Mouse (Mus musculus): ENCODE measurements around the gene Gxylt2.

The Gxylt2 gene

DNA sequence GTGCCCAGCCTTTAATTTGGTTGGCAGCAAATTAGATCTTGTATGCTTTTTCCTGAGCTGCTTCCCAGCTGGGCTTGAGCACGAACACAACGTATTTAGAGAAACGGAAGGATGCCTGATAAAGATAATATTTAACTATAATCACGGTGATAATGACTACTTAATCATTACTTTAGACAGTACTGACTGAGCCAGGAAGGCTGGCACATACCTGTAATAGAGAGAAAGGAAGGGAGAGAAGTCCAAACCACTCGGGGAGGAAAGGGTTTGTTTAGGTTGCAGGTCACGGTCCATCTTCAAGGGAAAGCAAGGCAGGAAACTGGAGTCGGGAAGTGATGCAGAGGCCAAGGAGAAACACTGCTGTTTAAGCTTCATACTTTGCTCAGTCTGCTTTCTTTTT lies 11.6 kb downstream of the Gxylt2 start:
- DNase-seq (ENCODE audit: low spot score), result no peak

DNA sequence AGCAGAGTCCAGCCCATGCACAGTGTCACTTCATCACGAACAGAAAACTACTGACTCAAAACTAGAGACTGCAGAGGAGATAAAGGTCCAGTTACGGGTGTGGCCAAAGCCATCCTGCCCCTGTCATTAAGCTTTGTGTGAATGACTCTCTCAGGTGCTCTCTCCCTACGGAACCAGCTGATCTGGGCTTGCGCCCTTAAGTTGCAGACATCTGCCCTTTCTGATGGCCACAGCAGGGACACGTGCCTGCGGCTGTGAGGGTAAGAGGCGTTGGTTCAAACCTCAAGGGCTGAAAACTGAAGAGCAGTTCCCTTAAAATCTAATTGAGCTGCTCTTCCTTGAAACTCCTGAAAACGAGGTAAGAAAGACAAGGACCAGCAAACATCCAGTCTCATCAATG lies 12.3 kb downstream of the Gxylt2 start:
- DNase-seq (ENCODE audit: low spot score), result no peak

DNA sequence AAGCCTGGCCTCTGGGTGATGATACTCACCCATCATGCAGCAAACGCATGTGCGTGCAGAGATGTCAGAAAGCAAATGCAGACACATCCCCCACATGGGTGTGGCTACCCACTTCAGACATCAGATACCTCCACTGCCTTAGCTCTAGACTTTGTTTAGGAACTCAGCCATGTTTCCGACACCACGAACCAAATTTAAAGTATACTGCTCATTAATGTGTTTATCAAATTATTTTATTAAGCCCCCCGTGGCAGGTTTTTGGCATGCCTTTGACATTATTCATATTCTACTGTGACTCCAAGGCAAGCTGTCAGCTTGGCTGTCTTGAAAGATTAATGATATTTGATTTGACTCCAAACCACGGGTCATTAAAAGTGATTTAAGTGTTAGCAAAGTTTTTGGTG lies 15.6 kb downstream of the Gxylt2 start:
- no peak for DNase-seq (ENCODE audit: low spot score)

DNA sequence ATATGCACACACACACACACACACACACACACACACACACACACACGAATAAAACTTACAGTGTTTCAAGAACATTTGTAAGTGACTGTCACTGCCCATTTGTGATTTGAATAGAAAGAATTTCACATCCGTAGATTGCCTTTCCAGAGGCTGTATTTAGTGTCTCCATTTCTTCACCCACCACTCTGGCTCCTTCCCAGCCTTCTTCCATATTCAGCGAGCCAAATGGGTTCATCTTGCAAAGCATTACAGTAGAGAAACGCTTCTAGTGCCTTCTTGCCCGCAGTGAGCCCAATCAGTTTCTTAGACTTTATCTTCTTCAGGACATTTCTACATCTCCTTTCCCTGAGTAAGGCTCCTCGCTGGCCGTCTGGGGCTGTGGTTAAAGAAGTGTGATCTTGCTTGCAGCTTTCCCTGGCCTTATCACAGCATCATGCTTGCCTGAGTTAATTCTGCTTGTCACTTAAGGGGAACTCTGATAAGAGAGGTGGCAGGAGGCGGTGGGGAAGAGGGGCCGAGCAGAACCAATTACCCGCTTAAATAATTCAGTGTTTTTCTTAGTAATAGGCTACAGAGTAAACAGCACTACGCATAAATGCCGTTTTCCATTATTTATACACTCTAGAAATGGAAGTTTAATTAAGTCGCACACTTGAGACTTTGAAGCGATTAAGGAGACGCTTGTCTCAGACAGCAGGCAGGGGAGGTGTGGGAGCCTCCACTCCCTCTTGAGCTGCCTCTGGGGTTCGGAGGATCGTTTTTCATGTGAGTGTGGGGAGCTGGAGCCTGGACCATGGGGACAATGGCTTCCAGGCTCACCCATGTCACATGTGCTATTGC lies 16.6 kb downstream of the Gxylt2 start:
- DNase-seq (ENCODE audit: low spot score), result no peak

DNA sequence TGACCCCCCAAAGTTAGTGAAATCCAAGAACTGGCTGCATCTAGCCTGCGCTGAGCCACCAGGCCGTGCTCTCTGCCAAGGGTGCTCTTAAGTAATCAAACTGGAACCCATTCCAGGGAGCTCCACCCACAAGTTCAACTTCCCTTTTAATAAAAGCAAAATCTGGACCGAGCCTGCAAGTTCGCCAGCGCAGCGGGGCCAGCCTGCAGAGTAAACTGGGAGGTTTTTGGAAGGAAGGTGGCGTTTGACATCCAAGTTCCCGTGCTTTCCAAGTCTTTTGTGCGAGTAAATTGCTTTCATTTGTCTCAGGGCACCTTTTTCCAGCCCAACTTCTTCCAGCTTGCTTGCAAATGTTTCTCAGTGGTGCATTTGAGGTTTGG lies 27.5 kb downstream of the Gxylt2 start:
- peak; percentile 50 for DNase-seq (ENCODE audit: low spot score)

DNA sequence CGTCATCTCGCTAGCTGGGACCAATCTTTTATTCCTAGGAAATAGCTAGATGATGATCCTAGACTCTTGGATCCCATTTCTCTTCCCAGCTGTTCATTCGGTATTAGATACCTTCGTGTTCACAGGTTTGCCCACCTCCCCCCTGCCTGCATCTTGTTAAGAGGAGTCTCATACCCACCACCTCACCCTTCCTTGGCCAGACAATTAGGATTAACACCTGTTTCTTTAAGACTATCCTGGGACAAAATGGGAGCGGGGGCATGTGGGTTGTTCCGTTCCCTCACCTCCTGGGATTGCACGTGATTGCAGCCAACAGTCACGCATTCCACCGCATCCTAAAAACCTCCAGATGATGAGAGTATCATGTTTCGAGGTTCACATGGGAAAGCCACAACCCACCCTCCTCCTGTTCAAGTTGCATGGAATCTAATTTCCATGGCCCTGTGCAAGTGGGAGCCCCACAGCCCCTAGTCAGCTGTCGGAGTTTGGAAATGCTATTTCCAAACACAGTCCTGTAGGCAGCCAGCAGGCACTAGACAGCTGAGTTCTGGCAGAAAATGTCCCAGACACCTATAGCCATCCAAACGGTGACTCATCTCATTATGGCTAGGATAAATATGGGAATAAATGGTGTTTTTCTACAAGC lies 28.0 kb downstream of the Gxylt2 start:
- peak; percentile 79 for DNase-seq (ENCODE audit: low spot score)

DNA sequence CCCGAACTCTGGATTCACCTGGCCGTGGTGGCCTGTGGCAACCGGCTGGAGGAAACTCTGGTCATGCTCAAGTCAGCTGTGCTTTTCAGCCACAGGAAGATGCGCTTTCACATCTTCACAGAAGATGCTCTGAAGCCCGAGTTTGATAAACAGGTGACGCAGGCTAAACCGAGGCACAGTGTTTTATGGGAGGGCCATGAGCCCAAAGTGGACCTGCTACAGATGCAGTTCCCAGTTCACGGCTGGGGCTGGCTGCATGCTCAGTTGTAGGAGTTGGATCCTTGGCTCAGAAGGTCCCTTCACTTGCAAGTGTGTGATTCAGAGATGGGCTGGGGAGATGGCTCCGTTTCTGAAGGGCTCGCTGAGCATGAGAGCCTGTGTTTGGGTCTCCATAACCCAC lies 28.7 kb downstream of the Gxylt2 start:
- DNase-seq (ENCODE audit: low spot score), result no peak

DNA sequence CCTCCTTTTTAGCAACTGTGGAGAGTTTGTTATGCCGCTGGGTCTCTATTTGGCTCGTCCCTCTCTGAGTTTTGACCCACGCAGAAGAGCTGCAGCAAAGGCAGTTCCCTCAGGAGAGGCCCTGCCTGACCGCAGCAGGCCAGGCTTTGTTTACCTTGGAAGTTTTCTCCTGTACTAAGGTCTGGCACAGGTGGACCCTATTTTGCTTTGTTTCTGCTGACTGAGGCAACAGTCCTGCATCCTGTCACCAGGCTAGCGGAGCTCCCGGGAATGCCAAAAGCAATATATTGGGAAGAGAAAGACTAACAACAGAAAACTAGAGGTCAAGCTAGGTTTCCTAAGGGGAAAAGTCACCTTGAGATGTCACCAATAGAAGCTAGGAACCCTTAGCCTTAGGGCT lies 29.8 kb downstream of the Gxylt2 start:
- no peak for DNase-seq (ENCODE audit: low spot score)

DNA sequence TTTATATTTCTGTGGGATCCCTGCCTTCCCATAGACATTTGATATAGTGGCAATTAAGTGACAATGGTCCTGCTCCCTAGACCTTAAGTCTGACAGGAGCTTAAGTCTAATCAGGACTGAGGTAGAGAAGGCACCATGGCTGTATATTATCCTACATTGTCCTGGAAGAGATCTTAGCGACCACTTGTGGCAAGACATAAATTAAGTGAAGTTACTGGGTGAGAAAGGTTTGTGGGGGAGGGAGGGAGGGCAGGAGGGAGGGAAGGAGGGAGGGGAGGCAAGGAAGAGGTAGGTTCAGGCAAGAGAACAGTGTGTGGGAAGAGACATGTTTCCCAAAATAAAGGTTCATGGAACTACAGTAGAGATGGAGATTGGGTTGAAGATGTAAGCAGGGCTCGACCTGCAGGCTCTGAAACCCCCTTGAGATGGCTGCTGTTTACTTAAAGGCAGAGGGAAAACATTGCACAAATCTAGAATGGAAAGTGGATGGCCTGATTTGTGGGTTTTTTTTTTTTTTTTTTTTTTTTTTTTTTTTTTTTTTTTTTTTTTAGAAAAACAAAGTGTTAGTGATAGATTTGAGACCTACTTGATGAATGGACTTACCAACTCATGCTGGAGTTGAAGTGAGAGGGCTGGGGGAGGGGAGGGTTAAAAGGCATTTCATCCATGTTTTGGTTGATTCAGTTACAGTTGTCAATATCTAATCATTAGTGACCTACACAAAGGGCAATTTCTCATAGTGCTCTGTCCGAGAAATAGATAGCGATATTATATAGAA lies 54.1 kb downstream of the Gxylt2 start:
- no peak for DNase-seq (ENCODE audit: low spot score)

DNA sequence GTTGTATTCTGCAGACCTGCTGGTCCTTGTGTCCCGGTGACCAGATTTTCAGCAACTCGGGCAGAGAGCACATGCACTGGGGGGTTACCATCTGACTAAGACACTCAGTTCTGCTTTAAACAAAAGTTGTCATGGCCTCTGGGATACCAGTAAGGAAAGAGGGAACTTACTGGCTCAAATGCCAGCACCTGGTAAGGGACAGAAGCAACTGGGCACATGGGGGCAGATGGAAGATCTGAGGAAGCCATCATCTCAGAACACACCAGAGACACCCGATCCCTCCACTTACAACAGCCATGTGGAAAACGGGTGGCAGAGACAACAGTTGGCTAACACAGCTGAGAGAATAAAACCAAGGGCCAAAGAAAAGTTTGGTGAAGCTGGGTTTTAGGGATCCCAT lies 63.2 kb downstream of the Gxylt2 start:
- no peak for DNase-seq (ENCODE audit: low spot score)

DNA sequence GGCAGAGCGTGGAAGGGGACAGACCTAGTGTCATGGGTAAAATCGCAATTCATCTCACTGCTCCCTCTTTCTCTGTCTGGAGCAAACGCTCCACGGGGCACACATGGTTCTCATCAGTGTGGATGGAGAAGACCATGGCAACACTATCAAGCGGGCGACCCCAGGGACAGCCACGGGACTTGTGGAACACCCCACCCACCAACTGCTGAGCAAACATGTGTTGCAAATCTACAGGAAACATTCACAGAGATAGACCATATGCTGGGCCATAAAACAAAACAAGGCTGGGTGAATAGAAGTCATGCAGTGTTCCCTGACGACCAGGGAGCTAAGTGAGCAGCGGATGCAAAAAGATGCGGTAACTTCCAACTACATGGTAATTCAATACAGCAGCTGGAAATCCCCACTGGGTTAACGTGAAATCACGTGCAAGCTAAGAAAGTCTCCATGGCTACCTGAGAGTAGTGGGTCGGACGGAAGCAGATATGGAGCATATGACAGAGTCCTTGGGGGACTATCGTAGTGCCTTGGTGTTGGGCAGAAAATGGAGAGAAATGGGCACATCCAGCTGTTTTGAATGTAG lies 71.5 kb downstream of the Gxylt2 start:
- DNase-seq (ENCODE audit: low spot score), result no peak

DNA sequence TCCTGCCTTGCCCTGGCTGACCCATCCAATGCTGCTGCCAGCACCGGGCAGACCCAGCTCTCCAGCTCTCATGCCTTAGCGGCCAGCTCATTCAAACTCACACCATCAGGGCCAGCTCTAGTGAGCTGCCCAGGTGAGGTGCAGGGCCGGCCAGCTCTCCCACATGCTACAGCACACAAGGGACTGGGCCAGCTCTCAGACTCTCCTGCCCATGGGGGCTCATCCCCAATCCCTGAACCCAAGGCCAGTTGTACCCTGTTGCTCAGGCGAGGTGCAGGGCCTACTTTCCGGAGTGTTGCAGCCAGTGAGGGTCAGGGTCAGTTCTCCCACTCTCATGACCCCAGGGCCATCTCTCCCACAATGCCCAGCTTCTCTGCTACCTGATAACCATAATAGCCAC lies 74.1 kb downstream of the Gxylt2 start:
- DNase-seq (ENCODE audit: low spot score), result no peak

DNA sequence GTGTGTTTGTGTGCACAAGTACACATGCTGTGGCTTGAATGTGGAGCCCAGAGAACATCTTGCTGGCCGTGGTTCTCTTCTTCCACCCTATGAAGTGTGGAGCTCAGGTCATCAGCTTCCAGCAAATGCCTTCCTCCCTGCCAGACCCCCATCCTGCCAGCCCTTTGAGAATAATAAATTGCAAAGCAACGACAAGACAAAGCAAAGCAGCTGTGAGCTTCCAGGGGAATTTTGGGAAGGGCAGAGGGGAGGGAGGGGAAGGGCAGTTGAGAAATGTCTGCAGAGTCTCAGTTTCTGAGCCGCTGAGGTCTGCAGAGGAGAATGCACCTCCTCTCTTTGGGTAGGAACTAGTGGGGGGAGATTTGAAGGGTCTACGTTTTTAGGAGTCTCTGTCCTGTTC lies 75.9 kb downstream of the Gxylt2 start:
- DNase-seq (ENCODE audit: low spot score), result no peak

DNA sequence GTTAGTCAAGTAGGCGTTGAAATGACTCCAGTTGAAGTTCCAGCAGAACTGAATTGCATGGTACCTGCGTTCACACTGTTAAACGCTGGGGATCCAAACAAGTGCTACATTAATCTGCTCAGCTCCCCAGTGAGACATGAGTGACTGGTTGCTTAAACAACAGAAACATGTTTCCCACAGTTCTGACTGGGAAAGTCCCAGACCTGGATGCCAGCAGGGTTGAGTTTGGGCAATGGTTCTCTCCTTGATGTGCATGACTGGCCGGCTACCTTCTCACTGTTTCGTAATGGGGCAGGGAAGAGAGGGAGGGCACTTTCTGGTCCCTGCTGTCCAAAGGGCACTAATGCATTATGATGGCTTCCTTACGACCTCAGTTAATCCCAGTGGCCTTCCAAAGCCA lies 77.1 kb downstream of the Gxylt2 start:
- DNase-seq (ENCODE audit: low spot score), result no peak

DNA sequence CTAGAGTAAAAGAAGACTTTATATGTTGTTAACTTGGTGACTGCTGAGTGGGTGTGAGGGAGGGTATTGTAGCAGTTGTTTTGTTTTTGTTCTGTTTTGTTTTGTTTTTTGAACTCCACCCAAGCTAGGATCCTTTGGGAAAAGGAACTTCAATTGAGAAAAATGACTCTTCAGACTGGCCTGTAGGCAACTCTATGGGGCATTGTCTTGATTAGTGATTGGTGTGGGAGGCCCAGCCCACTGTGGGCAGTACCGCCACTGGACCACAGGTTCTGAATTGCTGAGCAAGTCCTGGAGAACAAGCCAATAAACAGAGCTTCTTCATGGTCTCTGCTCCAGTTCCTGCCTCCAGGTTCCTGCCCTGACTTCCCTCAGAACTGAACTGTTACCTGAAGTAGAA lies 83.2 kb downstream of the Gxylt2 start:
- DNase-seq (ENCODE audit: low spot score), result no peak

DNA sequence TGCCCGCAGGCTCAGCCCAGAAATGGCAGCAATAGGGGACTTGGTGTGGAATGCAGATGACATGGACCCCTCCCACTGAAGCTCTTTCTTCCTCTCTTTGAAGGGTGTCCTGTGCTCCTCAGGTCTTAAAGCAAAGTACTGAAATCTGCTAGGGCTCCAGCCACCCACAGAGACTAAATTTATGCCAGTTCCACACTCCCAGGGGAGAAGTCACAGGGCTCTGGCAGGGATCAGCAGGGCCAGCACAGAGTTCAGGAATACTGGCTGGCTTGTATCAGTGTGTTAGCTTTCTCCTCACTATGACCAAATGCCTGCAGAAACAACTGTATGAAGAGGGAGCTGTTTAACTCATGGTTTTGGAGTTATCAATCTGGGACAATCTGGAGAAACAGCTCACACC lies 84.6 kb downstream of the Gxylt2 start:
- DNase-seq (ENCODE audit: low spot score), result no peak

DNA sequence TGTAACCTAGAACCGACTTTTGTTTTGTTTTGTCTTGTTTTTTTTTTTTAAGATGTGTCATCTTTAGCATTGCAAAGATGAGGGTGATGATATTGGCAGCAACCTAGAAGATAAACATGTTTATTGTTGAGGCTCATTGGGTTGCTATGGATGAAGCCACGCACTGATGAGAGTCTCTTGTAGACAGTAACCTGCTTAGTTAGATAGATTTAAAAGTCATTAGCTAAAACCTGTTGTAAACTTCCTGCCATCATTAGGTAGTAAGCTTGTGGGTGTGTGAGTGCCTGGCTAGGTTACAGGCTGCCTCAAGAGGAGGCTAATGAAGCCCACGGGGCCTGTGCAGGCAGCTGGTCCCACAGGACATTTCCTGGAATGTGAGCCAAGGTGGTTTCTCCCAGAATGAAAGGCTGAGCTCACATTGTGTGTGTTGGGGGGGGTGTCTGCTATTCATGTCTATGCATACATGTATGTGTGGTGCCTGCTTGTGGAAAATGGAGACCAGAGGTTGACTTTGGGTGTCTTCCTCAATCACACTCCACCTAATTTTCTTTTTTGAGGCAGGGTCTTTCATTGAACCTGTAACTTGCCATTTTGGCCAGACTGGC lies 87.6 kb downstream of the Gxylt2 start:
- no peak for DNase-seq (ENCODE audit: low spot score)

DNA sequence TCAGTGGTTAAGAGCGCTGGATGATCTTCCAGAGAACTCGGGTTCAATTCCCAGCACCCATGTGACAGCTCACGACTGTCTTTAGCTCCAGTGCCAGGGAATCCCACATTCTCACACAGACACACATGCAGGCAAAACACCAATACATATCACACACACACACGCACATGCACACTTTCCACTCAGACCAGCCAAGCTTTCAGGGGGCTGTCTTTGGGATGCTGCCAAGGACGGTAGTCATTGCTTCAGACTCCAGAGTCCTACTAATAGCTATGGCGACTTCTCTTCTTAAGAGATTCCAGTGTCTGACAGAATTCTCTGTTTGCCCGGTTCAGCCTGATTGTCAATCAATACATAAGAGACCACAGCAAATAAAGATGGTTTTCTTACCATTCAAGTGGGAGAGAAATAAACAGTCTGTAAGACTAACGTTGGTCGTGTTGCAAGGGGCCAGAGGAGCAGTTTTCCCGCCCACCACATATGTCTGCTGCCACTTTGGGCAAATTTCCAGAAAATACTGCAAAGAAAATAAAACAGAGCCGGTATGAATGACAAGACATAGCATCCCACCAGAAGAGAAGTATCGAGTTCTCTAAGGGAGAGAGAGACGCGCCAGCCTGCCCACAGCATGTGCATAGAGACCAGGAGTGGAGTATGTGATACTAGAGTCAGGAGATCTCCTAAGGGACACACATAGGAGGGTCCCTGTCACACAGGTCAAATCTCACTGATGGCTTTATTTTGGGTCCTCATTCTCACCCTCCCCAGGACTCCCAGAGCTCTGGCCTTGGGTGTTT lies 88.6 kb downstream of the Gxylt2 start:
- DNase-seq (ENCODE audit: low spot score), result no peak

DNA sequence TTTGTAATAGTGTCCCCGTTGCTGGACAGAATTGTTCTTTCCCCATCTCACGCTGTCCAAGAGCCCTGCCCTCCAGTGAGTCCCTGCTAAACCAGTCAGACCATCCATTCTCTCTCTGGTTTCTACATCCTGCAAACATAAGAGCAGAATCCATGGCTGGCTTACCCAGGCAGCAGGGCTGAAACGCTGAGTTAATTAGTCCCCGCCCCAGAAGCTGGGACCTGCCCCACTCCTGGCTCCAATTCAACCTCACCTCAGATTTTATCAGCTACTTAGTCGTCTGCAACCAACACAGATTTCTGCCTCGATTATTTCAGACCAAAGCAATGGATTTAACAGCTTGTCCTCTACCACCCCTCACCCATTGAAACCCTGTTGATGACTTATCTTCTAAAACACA lies 91.3 kb downstream of the Gxylt2 start:
- DNase-seq (ENCODE audit: low spot score), result no peak

DNA sequence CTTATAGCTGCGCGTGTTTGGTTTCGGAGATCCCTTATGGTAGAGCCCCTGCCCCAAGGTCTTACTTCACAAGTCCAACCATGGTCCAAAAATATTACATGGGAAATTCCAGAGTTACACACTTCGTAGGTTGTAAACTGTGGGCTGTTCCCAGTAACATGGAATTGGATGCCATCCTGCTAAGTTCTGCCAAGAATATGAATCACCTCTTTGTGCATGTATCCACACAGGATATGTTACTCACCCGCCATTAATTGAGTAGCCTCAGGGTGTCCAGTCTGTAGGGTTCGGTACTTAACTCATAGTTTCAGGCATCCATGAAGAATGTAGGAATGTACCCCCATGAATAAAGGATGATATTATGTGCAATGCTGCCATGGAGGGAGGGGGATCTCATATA lies 94.8 kb downstream of the Gxylt2 start:
- DNase-seq (ENCODE audit: low spot score), result no peak

DNA sequence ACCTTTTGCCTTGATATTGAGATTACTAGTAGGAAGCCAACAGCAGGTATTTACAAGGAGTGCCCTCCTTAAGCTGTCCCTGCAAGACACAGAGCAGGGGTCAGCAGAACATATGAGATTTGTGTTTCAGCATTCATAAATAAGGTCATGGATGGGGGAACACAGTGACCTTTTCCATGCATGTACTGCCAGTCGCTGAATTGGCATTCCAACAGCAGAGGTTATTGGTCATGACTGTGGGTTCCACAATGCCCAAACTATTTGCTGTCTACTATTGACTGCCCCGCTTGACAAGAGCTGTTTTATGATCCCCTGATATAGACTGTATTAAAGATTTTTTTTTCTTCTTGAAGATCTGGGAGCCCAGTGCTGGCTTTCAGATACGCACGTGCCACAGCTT lies 95.2 kb downstream of the Gxylt2 start:
- no peak for DNase-seq (ENCODE audit: low spot score)
